Mouse (Mus musculus): ENCODE data around the gene Fdx1l. TPM values are rescaled to one million over a fixed set of nuclear protein-coding genes. Genes with fewer than 3 reads are reported as not detected.

The Fdx1l gene
- polyA plus RNA-seq, 1 experiment from 2014 or later, result 66.7 TPM

GRCm38 (mm10) chr9:21095958-21096357, 22.5 kb upstream of the Fdx1l start:
- no peak overlapping the region for H3K4me3 ChIP-seq
- WGBS, result 80% methylated on average over 4 of the region's 4 CpGs

GRCm38 (mm10) chr9:21093423-21093822, 20.0 kb upstream of the Fdx1l start:
- no peaks in the 10 kb centered on the region for H3K9me3 ChIP-seq (replicated peaks)
- peaks cover 32% of the 10 kb centered on the region for H3K4me1 ChIP-seq
- WGBS, result 96% methylated on average over 9 of the region's 9 CpGs
- H3K36me3 ChIP-seq, result peaks cover 30% of the 10 kb centered on the region
- DNase-seq (ENCODE audit: low spot score), result no peak
- H3K4me3 ChIP-seq, result no peak overlapping the region
- H3K27ac ChIP-seq (replicated peaks), result no peak overlapping the region
- no peaks in the 10 kb centered on the region for H3K27me3 ChIP-seq (ENCODE audit: low read depth, poor library complexity, severe bottlenecking)

More at GRCm38 (mm10) chr9:21095958-21096357, 22.5 kb upstream of the Fdx1l start:
- peaks cover 8% of the 10 kb centered on the region for H3K36me3 ChIP-seq
- H3K4me1 ChIP-seq, result peaks cover 29% of the 10 kb centered on the region
- H3K27me3 ChIP-seq (ENCODE audit: low read depth, poor library complexity, severe bottlenecking), result no peaks in the 10 kb centered on the region
- H3K9me3 ChIP-seq (replicated peaks), result no peaks in the 10 kb centered on the region
- H3K27ac ChIP-seq (replicated peaks), result no peak overlapping the region
- no peak for DNase-seq (ENCODE audit: low spot score)

- Histone ChIP-seq H3K4me3 (peak within 1 kb of the TSS; percentile 81), H3K4me1 (peaks cover 32% of the 10 kb centered on the region), H3K36me3 (peaks cover 46% of the 10 kb centered on the region), H3K27ac (replicated peaks) (peak within 1 kb of the TSS; percentile 97), H3K9me3 (replicated peaks) (no peaks in the 10 kb centered on the region), H3K27me3 (ENCODE audit: low read depth, poor library complexity, severe bottlenecking) (no peaks in the 10 kb centered on the region)
- WGBS, result under 1% methylated on average over 54 of the region's 54 CpGs
- peak; percentile 98 for DNase-seq (ENCODE audit: low spot score)
Measured at GRCm38 (mm10) chr9:21091707-21092320, 18.4 kb upstream of the Fdx1l start, which contains the start of the genes Gm38431 and Raver1. Gene Gm38431, minus strand, starts transcription at chr9:21091997. Gene Raver1, minus strand, starts transcription at chr9:21092008.

GRCm38 (mm10) chr9:21090972-21091706, 17.7 kb upstream of the Fdx1l start:
- H3K9me3 ChIP-seq (replicated peaks), result no peaks in the 10 kb centered on the region
- DNase-seq (ENCODE audit: low spot score), result peak; percentile 20
- H3K4me3 ChIP-seq, result peak overlapping the region; percentile 81
- peak overlapping the region; percentile 97 for H3K27ac ChIP-seq (replicated peaks)
- H3K36me3 ChIP-seq, result peaks cover 53% of the 10 kb centered on the region
- H3K4me1 ChIP-seq, result peaks cover 32% of the 10 kb centered on the region
- H3K27me3 ChIP-seq (ENCODE audit: low read depth, poor library complexity, severe bottlenecking), result no peaks in the 10 kb centered on the region
- WGBS, result 5% methylated on average over 24 of the region's 24 CpGs

GRCm38 (mm10) chr9:21090537-21090936, 17.1 kb upstream of the Fdx1l start:
- no peaks in the 10 kb centered on the region for H3K27me3 ChIP-seq (ENCODE audit: low read depth, poor library complexity, severe bottlenecking)
- H3K27ac ChIP-seq (replicated peaks), result peak overlapping the region; percentile 97; the same call in 1 of the 2 replicates
- peak overlapping the region; percentile 81 for H3K4me3 ChIP-seq
- H3K4me1 ChIP-seq, result peaks cover 28% of the 10 kb centered on the region
- H3K9me3 ChIP-seq (replicated peaks), result no peaks in the 10 kb centered on the region
- H3K36me3 ChIP-seq, result peaks cover 59% of the 10 kb centered on the region
- DNase-seq (ENCODE audit: low spot score), result no peak
- 90% methylated on average over 1 of the region's 1 CpGs for WGBS

GRCm38 (mm10) chr9:21083324-21083723, 9.9 kb upstream of the Fdx1l start:
- no peaks in the 10 kb centered on the region for H3K27me3 ChIP-seq (ENCODE audit: low read depth, poor library complexity, severe bottlenecking)
- no peak overlapping the region for H3K27ac ChIP-seq (replicated peaks)
- peaks cover 99% of the 10 kb centered on the region for H3K36me3 ChIP-seq
- DNase-seq (ENCODE audit: low spot score), result no peak
- H3K4me3 ChIP-seq, result no peak overlapping the region
- H3K4me1 ChIP-seq, result no peaks in the 10 kb centered on the region
- 91% methylated on average over 3 of the region's 3 CpGs for WGBS
- no peaks in the 10 kb centered on the region for H3K9me3 ChIP-seq (replicated peaks)

GRCm38 (mm10) chr9:21081127-21081526, 7.7 kb upstream of the Fdx1l start:
- Histone ChIP-seq H3K27me3 (ENCODE audit: low read depth, poor library complexity, severe bottlenecking) (no peaks in the 10 kb centered on the region), H3K9me3 (replicated peaks) (no peaks in the 10 kb centered on the region), H3K27ac (replicated peaks) (no peak overlapping the region), H3K4me3 (no peak overlapping the region), H3K36me3 (peaks cover 99% of the 10 kb centered on the region), H3K4me1 (no peaks in the 10 kb centered on the region)
- DNase-seq (ENCODE audit: low spot score), result no peak
- 93% methylated on average over 9 of the region's 9 CpGs for WGBS

- WGBS, result 91% methylated on average over 3 of the region's 3 CpGs
- no peaks in the 10 kb centered on the region for H3K9me3 ChIP-seq (replicated peaks)
- H3K4me1 ChIP-seq, result peaks cover 23% of the 10 kb centered on the region
- H3K27ac ChIP-seq (replicated peaks), result no peak overlapping the region
- peaks cover 80% of the 10 kb centered on the region for H3K36me3 ChIP-seq
- H3K4me3 ChIP-seq, result no peak overlapping the region
- no peak for DNase-seq (ENCODE audit: low spot score)
- no peaks in the 10 kb centered on the region for H3K27me3 ChIP-seq (ENCODE audit: low read depth, poor library complexity, severe bottlenecking)
Measured at GRCm38 (mm10) chr9:21075625-21076024, 2.2 kb upstream of the Fdx1l start.

GRCm38 (mm10) chr9:21074173-21074572, 759 bp upstream of the Fdx1l start:
- Histone ChIP-seq H3K4me3 (peak overlapping the region; percentile 69; the same call in 1 of the 2 replicates), H3K27me3 (ENCODE audit: low read depth, poor library complexity, severe bottlenecking) (no peaks in the 10 kb centered on the region), H3K4me1 (peaks cover 23% of the 10 kb centered on the region), H3K9me3 (replicated peaks) (no peaks in the 10 kb centered on the region), H3K27ac (replicated peaks) (no peak overlapping the region), H3K36me3 (peaks cover 80% of the 10 kb centered on the region)
- no peak for DNase-seq (ENCODE audit: low spot score)
- 94% methylated on average over 1 of the region's 1 CpGs for WGBS

GRCm38 (mm10) chr9:21072641-21073040, 773 bp downstream of the Fdx1l start:
- H3K27ac ChIP-seq (replicated peaks), result peak overlapping the region; percentile 80
- peaks cover 23% of the 10 kb centered on the region for H3K4me1 ChIP-seq
- H3K27me3 ChIP-seq (ENCODE audit: low read depth, poor library complexity, severe bottlenecking), result no peaks in the 10 kb centered on the region
- WGBS, result 17% methylated on average over 4 of the region's 4 CpGs
- peak; percentile 15 for DNase-seq (ENCODE audit: low spot score)
- H3K4me3 ChIP-seq, result peak overlapping the region; percentile 69
- H3K9me3 ChIP-seq (replicated peaks), result no peaks in the 10 kb centered on the region
- H3K36me3 ChIP-seq, result peaks cover 74% of the 10 kb centered on the region

GRCm38 (mm10) chr9:21067006-21067684, 6.3 kb downstream of the Fdx1l start, which contains the start of gene Zglp1:
Gene Zglp1, minus strand, starts transcription at chr9:21067093.
- peaks cover 11% of the 10 kb centered on the region for H3K4me1 ChIP-seq
- H3K27ac ChIP-seq (replicated peaks), result no peak within 1 kb of the TSS
- no peaks in the 10 kb centered on the region for H3K9me3 ChIP-seq (replicated peaks)
- H3K4me3 ChIP-seq, result no peak within 1 kb of the TSS
- no peak for DNase-seq (ENCODE audit: low spot score)
- WGBS, result 83% methylated on average over 27 of the region's 27 CpGs
- H3K36me3 ChIP-seq, result peaks cover 81% of the 10 kb centered on the region
- H3K27me3 ChIP-seq (ENCODE audit: low read depth, poor library complexity, severe bottlenecking), result no peaks in the 10 kb centered on the region

- no peak overlapping the region for H3K27ac ChIP-seq (replicated peaks)
- H3K9me3 ChIP-seq (replicated peaks), result no peaks in the 10 kb centered on the region
- 95% methylated on average over 2 of the region's 2 CpGs for WGBS
- peaks cover 52% of the 10 kb centered on the region for H3K36me3 ChIP-seq
- no peak for DNase-seq (ENCODE audit: low spot score)
- H3K4me3 ChIP-seq, result no peak overlapping the region
- no peaks in the 10 kb centered on the region for H3K27me3 ChIP-seq (ENCODE audit: low read depth, poor library complexity, severe bottlenecking)
- H3K4me1 ChIP-seq, result peaks cover 4% of the 10 kb centered on the region; the same call in 1 of the 2 replicates
Measured at GRCm38 (mm10) chr9:21062928-21063327, 10.5 kb downstream of the Fdx1l start.
